Mouse (Mus musculus): Measurements from ENCODE around the gene Lrrc2. TPM values are rescaled to one million over a fixed set of nuclear protein-coding genes. Genes with fewer than 3 reads are reported as not detected.

Gene Lrrc2
- total RNA-seq, 2 experiments from 2014 or later, result 0.46 to 0.48 TPM

Small RNA genes lying within 50 kb of the gene (microRNA-seq; reads per million reads assigned to microRNA genes)
- gene Gm24269, result not detected

Other genes with a start within 250 kb of the Lrrc2 start
- 1 to 10 TPM in 1 of 2 experiments, under 1 TPM in 1; 0.87 to 1.1 TPM for gene Myl3, start 209.7 kb upstream of the Lrrc2 start, total RNA-seq (2021)
- gene Pth1r, start 204.4 kb upstream of the Lrrc2 start, total RNA-seq (2021), result 10 to 100 TPM; 11.2 to 11.6 TPM
- gene Prss42, start 153.4 kb upstream of the Lrrc2 start, total RNA-seq (2021), result not detected
- gene Prss44, start 137.6 kb upstream of the Lrrc2 start, total RNA-seq (2021), result not detected
- not detected for gene Prss43, start 124.9 kb upstream of the Lrrc2 start, total RNA-seq (2021)
- under 1 TPM in 1 of 2 experiments, not detected in 1; 0.52 TPM for gene Prss45, start 117.0 kb upstream of the Lrrc2 start, total RNA-seq (2021)
- not detected for gene Prss46, start 107.0 kb upstream of the Lrrc2 start, total RNA-seq (2021)
- gene Prss50, start 93.6 kb upstream of the Lrrc2 start, total RNA-seq (2021), result not detected
- gene Als2cl, start 71.7 kb upstream of the Lrrc2 start, total RNA-seq (2021), result 1 to 10 TPM; 4.4 to 5.9 TPM
- gene Tmie, start 71.4 kb upstream of the Lrrc2 start, total RNA-seq (2021), result 1 to 10 TPM; 2.8 to 3.4 TPM
- gene Fam240a, start 34.7 kb upstream of the Lrrc2 start, total RNA-seq (2021), result not detected
- gene Tdgf1, start 5.4 kb upstream of the Lrrc2 start, total RNA-seq (2021), result under 1 TPM in 1 of 2 experiments, not detected in 1; 0.54 TPM
- under 1 TPM; 0.28 to 0.48 TPM for gene Rtp3, start 39.0 kb downstream of the Lrrc2 start, total RNA-seq (2021)
- gene Ltf, start 67.7 kb downstream of the Lrrc2 start, total RNA-seq (2021), result 1 to 10 TPM in 1 of 2 experiments, under 1 TPM in 1; 0.91 to 1.7 TPM
- gene Ccrl2, start 106.0 kb downstream of the Lrrc2 start, total RNA-seq (2021), result under 1 TPM; 0.48 to 0.98 TPM
- 10 to 100 TPM; 37.9 to 45.8 TPM for gene Lrrfip2, start 166.0 kb downstream of the Lrrc2 start, total RNA-seq (2021)